In the genomic region with DNA sequence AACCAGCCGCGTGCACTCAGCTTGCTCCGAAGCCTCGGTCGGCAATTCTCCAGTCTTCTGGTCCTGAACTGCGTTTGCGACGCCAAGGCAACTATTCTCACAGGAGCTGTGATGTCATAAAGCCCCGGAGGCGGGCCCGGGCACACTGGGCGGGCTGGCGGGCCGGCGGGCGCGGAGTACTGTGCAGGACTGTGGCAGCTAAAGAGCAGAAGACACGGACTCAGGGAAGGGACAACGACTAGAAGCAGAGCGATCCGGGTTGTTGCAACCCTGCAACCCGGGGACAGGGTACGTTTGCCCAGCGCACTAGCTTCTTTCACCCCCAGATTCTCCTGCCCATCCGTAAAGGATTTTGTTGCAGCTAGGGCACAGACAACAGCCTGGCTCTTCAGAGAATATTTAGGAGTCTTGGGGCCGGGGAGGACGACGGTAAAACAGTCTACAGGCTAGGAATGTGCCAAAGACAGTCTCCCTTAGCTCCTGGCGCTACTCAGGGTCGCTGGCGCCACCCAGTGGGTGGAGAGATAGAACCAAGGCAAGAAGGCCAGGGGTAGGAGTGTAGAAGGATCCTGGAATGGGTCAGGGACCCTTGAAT, we compare ENCODE assay signal across 8 mouse cellular contexts. TPM values are rescaled to one million over a fixed set of nuclear protein-coding genes. Genes with fewer than 3 reads are reported as not detected.
A peak's percentile ranks its signal among the peaks of the same experiment; 100 is the strongest.
DNase-seq lines count a peak whose midpoint lies in the region; ATAC-seq and TF ChIP-seq lines count a peak whose summit lies in the region.

A gene (minus strand): TSS at position 418 of the 595 bp plus-strand sequence.

- peak within 1 kb of the TSS; percentile 69 for H3K4me2 ChIP-seq in forebrain, embryonic 14.5 days (ENCODE audit: low read length)
- peak within 1 kb of the TSS; percentile 81 for H3K4me2 ChIP-seq in heart, postnatal 0 days (ENCODE audit: low read depth, low read length)
- peak within 1 kb of the TSS; percentile 61 for H3K4me2 ChIP-seq in liver, embryonic 13.5 days
- peak within 1 kb of the TSS; percentile 59 for H3K4me2 ChIP-seq in neural tube, embryonic 11.5 days (ENCODE audit: low read depth)

- no peak for ATAC-seq in G1E (ENCODE audit: extremely low read depth, insufficient number of reproducible peaks, low FRiP score, poor library complexity, severe bottlenecking)
- ATAC-seq in cerebellum, adult (ENCODE audit: insufficient number of reproducible peaks, low FRiP score, low TSS enrichment): peak; percentile 78
- ATAC-seq in forebrain, embryonic 14.5 days: peak; percentile 92
- ATAC-seq in heart, postnatal 0 days (ENCODE audit: insufficient read depth, low read depth): peak; percentile 75
- ATAC-seq in liver, embryonic 13.5 days (ENCODE audit: low read depth): peak; percentile 61
- peak; percentile 90 for ATAC-seq in neural tube, embryonic 11.5 days (ENCODE audit: insufficient read depth, low FRiP score, low TSS enrichment)

- H3K4me3 ChIP-seq in G1E (ENCODE audit: low read depth, low read length): peak within 1 kb of the TSS; percentile 40; the same call in 1 of the 2 replicates
- peak within 1 kb of the TSS; percentile 41 for H3K4me3 ChIP-seq in forebrain, embryonic 14.5 days (ENCODE audit: low read depth, low read length)
- H3K4me3 ChIP-seq in heart, postnatal 0 days (ENCODE audit: low read depth, low read length): peak within 1 kb of the TSS; percentile 44
- H3K4me3 ChIP-seq in liver, embryonic 13.5 days (replicated peaks): peak within 1 kb of the TSS; percentile 40
- peak within 1 kb of the TSS; percentile 28 for H3K4me3 ChIP-seq in neural tube, embryonic 11.5 days (ENCODE audit: low read depth, low read length)

- TF ChIP-seq EP300 in heart, postnatal 0 days (IDR thresholded peaks at IDR 0.05; ENCODE audit: low read depth): no peak

- H3K9me3 ChIP-seq in G1E (replicated peaks): no peaks in the 10 kb centered on the region
- H3K9me3 ChIP-seq in forebrain, embryonic 14.5 days (replicated peaks; ENCODE audit: control insufficient read depth, low read length): no peaks in the 10 kb centered on the region
- no peaks in the 10 kb centered on the region for H3K9me3 ChIP-seq in heart, postnatal 0 days (replicated peaks; ENCODE audit: control insufficient read depth, low read length)
- no peaks in the 10 kb centered on the region for H3K9me3 ChIP-seq in liver, embryonic 13.5 days (replicated peaks)
- no peaks in the 10 kb centered on the region for H3K9me3 ChIP-seq in neural tube, embryonic 11.5 days (ENCODE audit: control insufficient read depth, low read length)

- H3K9ac ChIP-seq in forebrain, embryonic 14.5 days (ENCODE audit: low read length): peak within 1 kb of the TSS; percentile 70
- H3K9ac ChIP-seq in heart, postnatal 0 days (replicated peaks; ENCODE audit: low read depth, low read length): peak within 1 kb of the TSS; percentile 40; the same call in 1 of the 2 replicates
- no peak within 1 kb of the TSS for H3K9ac ChIP-seq in liver, embryonic 13.5 days
- peak within 1 kb of the TSS; percentile 27 for H3K9ac ChIP-seq in neural tube, embryonic 11.5 days (ENCODE audit: low read length)

- peak within 1 kb of the TSS; percentile 17; the same call in 1 of the 2 replicates for H3K27ac ChIP-seq in forebrain, embryonic 14.5 days (ENCODE audit: low read depth, low read length)
- no peak within 1 kb of the TSS for H3K27ac ChIP-seq in heart, postnatal 0 days (ENCODE audit: low read depth)
- no peak within 1 kb of the TSS for H3K27ac ChIP-seq in liver, embryonic 13.5 days
- no peak within 1 kb of the TSS for H3K27ac ChIP-seq in neural tube, embryonic 11.5 days (ENCODE audit: low read depth, low read length)

- H3K27me3 ChIP-seq in G1E (ENCODE audit: insufficient read depth, low read length): peaks cover 42% of the 10 kb centered on the region
- no peaks in the 10 kb centered on the region for H3K27me3 ChIP-seq in forebrain, embryonic 14.5 days (replicated peaks; ENCODE audit: control insufficient read depth, insufficient read depth, low read length)
- H3K27me3 ChIP-seq in heart, postnatal 0 days (ENCODE audit: control insufficient read depth, insufficient read depth, low read length): peaks cover 22% of the 10 kb centered on the region
- H3K27me3 ChIP-seq in liver, embryonic 13.5 days: peaks cover 22% of the 10 kb centered on the region
- H3K27me3 ChIP-seq in neural tube, embryonic 11.5 days (ENCODE audit: control insufficient read depth, insufficient read depth, low read length): no peaks in the 10 kb centered on the region

- DNase-seq in G1E (ENCODE audit: low spot score): peak; percentile 30
- DNase-seq in forebrain, embryonic 14.5 days (ENCODE audit: low spot score): peak; percentile 83
- DNase-seq in heart, postnatal 0 days (ENCODE audit: low spot score): peak; percentile 33
- DNase-seq in kidney, postnatal 25 days: peak; percentile 83 to 88
- peak; percentile 27 for DNase-seq in liver, embryonic 13.5 days
- peak; percentile 85 for DNase-seq in neural tube, embryonic 11.5 days (ENCODE audit: low spot score)
- peak; percentile 26 for DNase-seq in thymus, postnatal 0 days (ENCODE audit: low spot score)

- under 1% methylated on average over 31 of the region's 31 CpGs for WGBS in forebrain, embryonic 14.5 days
- WGBS in heart, postnatal 0 days: under 1% methylated on average over 31 of the region's 31 CpGs
- WGBS in liver, embryonic 13.5 days (ENCODE audit: insufficient replicate concordance): 1% methylated on average over 31 of the region's 31 CpGs
- WGBS in neural tube, embryonic 11.5 days: under 1% methylated on average over 31 of the region's 31 CpGs

- H3K36me3 ChIP-seq in G1E (replicated peaks): no peaks in the 10 kb centered on the region
- H3K36me3 ChIP-seq in forebrain, embryonic 14.5 days (ENCODE audit: control insufficient read depth, insufficient read depth, low read length): no peaks in the 10 kb centered on the region
- no peaks in the 10 kb centered on the region for H3K36me3 ChIP-seq in heart, postnatal 0 days (replicated peaks; ENCODE audit: control insufficient read depth, insufficient read depth, low read length)
- H3K36me3 ChIP-seq in liver, embryonic 13.5 days: no peaks in the 10 kb centered on the region
- H3K36me3 ChIP-seq in neural tube, embryonic 11.5 days (ENCODE audit: control insufficient read depth, insufficient read depth, low read length): no peaks in the 10 kb centered on the region

- no peak for TF ChIP-seq CTCF in G1E (IDR thresholded peaks at IDR 0.05; ENCODE audit: low read depth, low read length)
- TF ChIP-seq CTCF in heart, postnatal 0 days (IDR thresholded peaks at IDR 0.05; ENCODE audit: low read depth): peak; percentile 69

- H3K4me1 ChIP-seq in G1E (ENCODE audit: insufficient read depth, low read depth, low read length): peaks cover 9% of the 10 kb centered on the region
- H3K4me1 ChIP-seq in forebrain, embryonic 14.5 days (ENCODE audit: control insufficient read depth, insufficient read depth, low read length): no peaks in the 10 kb centered on the region
- H3K4me1 ChIP-seq in heart, postnatal 0 days (ENCODE audit: control insufficient read depth, insufficient read depth): no peaks in the 10 kb centered on the region
- peaks cover 7% of the 10 kb centered on the region for H3K4me1 ChIP-seq in liver, embryonic 13.5 days (replicated peaks)
- H3K4me1 ChIP-seq in neural tube, embryonic 11.5 days (ENCODE audit: control insufficient read depth, insufficient read depth, low read length): 0 out of 2 replicates have a peak, but pooled peaks cover 3% of the 10 kb centered on the region

RNA-seq across cellular contexts. Expression of the gene that starts here (rescaled TPM):
- total RNA-seq in G1E (2014; fragmentation: Nextera tagmentation) (not detected in 2 replicates), G1E (2017) (0.27 TPM in 1 of 2 replicates, not detected in the other)
- not detected in 2 replicates for polyA plus RNA-seq in G1E (2012)
- polyA plus RNA-seq in forebrain, embryonic 14.5 days (2014; fragmentation: Nextera tagmentation; extraction: Ambion mirVana): 3.0 and 3.1 TPM in 2 replicates
- not detected in 2 replicates for total RNA-seq in heart, postnatal 0 days (2014; rRNA removed; ENCODE audit: low replicate concordance)
- polyA plus RNA-seq in heart, postnatal 0 days (2015; fragmentation: Nextera tagmentation; extraction: Ambion mirVana): 0.04 and 0.27 TPM in 2 replicates
- 0.22 TPM in 1 of 2 replicates, not detected in the other for polyA plus RNA-seq in liver, embryonic 13.5 days (2015; fragmentation: Nextera tagmentation; extraction: Ambion mirVana)
- 0.96 and 1.2 TPM in 2 replicates for polyA plus RNA-seq in neural tube, embryonic 11.5 days (2014; fragmentation: Nextera tagmentation; extraction: Ambion mirVana)
- polyA plus RNA-seq in thymus, postnatal 0 days (2015; fragmentation: Nextera tagmentation; extraction: Ambion mirVana): 0.27 and 0.62 TPM in 2 replicates

Comparison
In these comparisons a context has a peak if more than half of its experiments do, and no peak if none do; other contexts are left out.
1. Peak in DNase-seq and H3K4me3 ChIP-seq in G1E; RNA of the gene not detected or under 1 TPM.
2. Peak in DNase-seq, ATAC-seq, H3K4me3 ChIP-seq, H3K9ac ChIP-seq and H3K4me2 ChIP-seq in heart, postnatal 0 days; RNA of the gene not detected or under 1 TPM.
3. Peak in DNase-seq, ATAC-seq, H3K4me3 ChIP-seq and H3K4me2 ChIP-seq in liver, embryonic 13.5 days; RNA of the gene not detected or under 1 TPM.
4. Peak in DNase-seq in thymus, postnatal 0 days; RNA of the gene not detected or under 1 TPM.
5. DNase-seq: peak in every context shown above with its lines; median percentile 86 in kidney, postnatal 25 days; 85 in neural tube, embryonic 11.5 days; 83 in forebrain, embryonic 14.5 days; 33 in heart, postnatal 0 days; 30 in G1E; 27 in liver, embryonic 13.5 days; 26 in thymus, postnatal 0 days.